Mouse (Mus musculus): Measurements from ENCODE around the gene Nod2.

The Nod2 gene

GRCm38 (mm10) chr8:88675372-88676165 is 28.5 kb downstream of the Nod2 start:
- DNase-seq (ENCODE audit: extremely low read depth, low read depth): no peak

DNA sequence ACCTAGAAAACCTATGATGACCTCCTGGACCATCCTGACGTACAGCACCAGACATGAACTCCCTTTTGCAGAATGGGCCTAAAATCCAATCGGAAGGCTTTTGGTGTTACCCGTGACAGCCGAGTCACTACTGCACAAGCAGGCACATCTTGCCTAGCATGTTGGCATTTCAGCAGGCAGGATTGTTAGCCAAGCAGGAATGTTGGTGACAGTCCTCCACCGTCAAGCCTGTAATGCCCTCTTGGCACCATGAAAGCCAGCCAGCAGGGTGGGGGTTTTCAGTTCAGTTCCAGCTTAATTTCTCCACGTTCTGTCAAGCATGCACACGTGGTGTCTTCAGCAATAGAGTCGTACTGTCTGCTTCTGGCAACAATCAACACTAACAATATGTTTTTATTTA is 30.0 kb downstream of the Nod2 start:
- no peak for DNase-seq (ENCODE audit: extremely low read depth, low read depth)

DNA sequence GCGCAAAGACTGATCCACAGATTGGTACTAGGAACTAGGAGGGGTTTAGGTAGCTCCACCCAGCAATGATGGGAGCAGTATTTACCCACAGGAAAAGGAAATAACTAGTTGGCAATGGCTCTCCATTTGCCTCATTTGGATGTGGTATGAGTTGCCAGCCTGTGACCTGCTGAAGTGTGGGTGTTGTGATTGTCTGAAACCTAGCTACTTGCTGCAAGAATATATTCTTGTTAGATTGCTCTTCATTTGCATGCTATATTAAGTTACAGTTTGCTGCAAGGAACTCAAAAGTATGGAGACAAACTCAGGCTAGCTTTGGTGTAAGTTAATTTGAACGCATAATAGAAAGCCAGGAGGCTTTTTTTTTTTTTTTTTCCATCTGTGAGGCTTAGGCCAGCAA is 33.5 kb downstream of the Nod2 start:
- no peak for DNase-seq (ENCODE audit: extremely low read depth, low read depth)

- no peak for DNase-seq (ENCODE audit: extremely low read depth, low read depth)
These were observed 33.9 kb downstream of the Nod2 start for GRCm38 (mm10) chr8:88681046-88681445.

DNA sequence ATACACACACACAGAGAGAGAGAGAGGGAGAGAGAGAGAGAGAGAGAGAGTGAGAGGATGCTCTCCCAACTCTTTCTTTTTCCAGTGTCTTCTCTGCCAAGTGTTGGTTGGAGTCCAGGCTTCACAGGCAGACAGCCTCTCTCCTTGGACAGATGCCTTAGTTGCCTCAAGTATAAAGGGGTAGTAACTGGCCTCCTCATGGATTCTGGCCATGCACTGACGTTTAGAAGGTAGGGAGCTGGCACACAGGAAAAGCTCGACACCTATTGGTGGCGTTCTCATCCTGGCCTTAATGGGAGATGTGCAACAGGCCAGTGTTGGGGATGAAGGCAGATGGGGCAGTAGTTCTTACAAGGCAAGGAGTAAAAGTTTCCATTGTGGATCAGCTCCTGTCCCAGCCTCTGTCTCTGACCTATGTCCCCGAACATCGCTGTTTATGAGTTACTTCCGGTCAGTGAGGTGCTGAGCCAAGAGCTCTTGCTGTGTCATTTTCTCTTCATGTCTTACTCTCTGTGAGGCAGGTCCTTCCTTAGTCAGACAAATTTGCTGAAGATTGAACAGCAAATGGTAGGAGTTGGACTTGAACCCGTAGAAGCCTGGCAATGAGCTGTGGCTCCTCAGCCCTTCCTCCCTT is 36.7 kb downstream of the Nod2 start:
- no peak for DNase-seq (ENCODE audit: extremely low read depth, low read depth)

GRCm38 (mm10) chr8:88686226-88686905 is 39.3 kb downstream of the Nod2 start:
- no peak for DNase-seq (ENCODE audit: extremely low read depth, low read depth)

DNA sequence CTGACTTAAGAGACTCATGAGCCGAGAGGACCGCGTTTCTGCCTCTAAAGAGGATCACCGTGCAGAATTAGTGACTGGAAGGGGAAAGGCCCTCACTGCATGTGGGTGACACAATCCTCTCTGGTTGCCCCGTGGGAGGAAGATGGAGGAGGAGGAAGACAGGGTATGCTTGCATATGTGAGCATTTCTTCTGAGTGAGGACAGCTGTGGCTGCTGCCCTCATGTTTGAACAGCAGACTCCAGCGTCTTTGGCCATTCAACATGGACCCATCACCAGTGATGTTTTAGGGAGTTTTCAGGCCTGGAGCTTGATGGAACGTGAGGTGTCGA is 39.8 kb downstream of the Nod2 start:
- DNase-seq (ENCODE audit: extremely low read depth, low read depth): no peak

DNA sequence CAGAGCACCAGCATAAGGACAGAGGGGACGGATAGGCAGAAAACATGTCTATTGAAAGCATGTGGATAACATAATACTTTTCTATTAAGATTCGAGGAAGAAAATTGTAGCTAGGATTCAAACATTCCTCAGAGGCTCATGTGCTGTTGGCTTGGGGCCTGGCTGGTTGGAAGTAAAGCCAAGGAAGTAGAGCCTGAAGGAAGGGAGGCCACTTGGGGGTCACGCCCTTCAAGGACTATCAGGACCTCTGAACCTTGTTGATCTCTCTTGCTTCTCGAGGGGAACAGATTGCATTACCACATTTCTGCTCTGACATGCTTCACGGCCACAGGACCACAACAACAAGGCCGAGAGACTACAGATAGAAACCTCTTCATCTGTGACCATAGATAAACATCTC is 42.0 kb downstream of the Nod2 start:
- DNase-seq (ENCODE audit: extremely low read depth, low read depth): no peak

GRCm38 (mm10) chr8:88689891-88690290 is 42.8 kb downstream of the Nod2 start:
- DNase-seq (ENCODE audit: extremely low read depth, low read depth): no peak

GRCm38 (mm10) chr8:88691342-88691948 is 44.3 kb downstream of the Nod2 start:
- DNase-seq (ENCODE audit: extremely low read depth, low read depth): no peak

- no peak for DNase-seq (ENCODE audit: extremely low read depth, low read depth)
These were observed 44.8 kb downstream of the Nod2 start for GRCm38 (mm10) chr8:88691961-88692360.

- no peak for DNase-seq (ENCODE audit: extremely low read depth, low read depth)
These were observed 45.8 kb downstream of the Nod2 start for GRCm38 (mm10) chr8:88692866-88693265.

GRCm38 (mm10) chr8:88693376-88693775 is 46.3 kb downstream of the Nod2 start:
- DNase-seq (ENCODE audit: extremely low read depth, low read depth): no peak

DNA sequence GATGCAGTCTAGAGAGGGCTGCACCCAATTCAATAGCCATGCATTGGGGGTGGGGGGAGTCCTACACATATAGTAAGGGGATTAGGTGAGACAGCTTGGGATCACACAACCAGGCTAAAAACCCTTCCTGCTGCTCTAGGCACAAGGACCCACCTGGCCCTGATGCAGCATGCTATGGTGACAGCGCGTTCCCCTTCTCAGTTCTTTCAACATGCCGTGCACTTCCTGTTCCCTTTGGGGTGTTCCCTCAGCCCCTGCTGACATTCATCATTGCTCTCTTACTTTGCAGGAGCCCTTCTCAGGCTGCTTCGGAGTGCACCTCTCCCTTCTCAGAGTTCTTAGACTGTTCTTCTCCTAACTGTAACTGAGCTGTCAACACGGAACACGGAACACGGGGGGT is 47.2 kb downstream of the Nod2 start:
- no peak for DNase-seq (ENCODE audit: extremely low read depth, low read depth)

DNA sequence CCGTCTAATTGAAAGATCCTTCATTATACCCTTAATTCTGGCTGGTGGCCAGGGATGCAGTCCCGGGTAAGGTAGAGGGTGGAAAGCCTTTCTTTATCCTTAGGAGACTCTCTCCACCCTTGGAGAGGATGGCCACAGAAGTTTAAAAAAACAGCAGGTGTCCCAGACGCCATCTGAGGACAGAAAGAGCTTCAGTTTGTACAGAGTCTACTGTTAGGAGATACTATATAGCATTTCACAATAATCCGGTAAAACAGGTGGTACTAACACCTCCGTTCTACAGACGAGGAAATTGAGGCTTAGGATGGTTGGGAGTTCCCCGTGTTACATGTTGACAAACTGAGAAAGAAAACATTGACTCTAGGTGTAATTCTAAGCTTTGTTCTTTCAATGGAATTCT is 49.1 kb downstream of the Nod2 start:
- DNase-seq (ENCODE audit: extremely low read depth, low read depth): peak; percentile 24

GRCm38 (mm10) chr8:88696721-88697641 is 49.9 kb downstream of the Nod2 start, which contains the start of gene Cyld:
Gene Cyld (plus strand): TSS chr8:88697028.
- DNase-seq (ENCODE audit: extremely low read depth, low read depth): peak; percentile 97

DNA sequence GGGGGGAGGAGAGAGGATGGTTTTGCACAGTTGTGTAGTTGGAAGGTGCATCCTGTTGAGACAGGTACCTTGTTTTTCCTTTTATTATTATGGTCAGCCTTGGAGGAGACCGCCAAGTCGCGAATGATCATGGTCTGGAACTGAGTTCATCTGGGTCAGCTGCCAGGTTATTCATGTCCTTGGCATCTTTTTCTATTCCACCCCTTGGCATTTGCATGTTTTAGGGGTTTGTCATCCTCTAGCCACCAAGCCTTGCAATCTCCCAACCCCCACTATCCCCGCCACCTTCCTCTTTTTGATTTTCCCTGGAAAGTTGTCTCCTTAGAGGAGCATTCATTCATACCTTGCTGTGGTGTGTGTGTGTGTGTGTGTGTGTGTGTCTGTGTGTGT is 50.5 kb downstream of the Nod2 start:
- DNase-seq (ENCODE audit: extremely low read depth, low read depth): no peak

GRCm38 (mm10) chr8:88698048-88698447 is 50.9 kb downstream of the Nod2 start:
- DNase-seq (ENCODE audit: extremely low read depth, low read depth): no peak

DNA sequence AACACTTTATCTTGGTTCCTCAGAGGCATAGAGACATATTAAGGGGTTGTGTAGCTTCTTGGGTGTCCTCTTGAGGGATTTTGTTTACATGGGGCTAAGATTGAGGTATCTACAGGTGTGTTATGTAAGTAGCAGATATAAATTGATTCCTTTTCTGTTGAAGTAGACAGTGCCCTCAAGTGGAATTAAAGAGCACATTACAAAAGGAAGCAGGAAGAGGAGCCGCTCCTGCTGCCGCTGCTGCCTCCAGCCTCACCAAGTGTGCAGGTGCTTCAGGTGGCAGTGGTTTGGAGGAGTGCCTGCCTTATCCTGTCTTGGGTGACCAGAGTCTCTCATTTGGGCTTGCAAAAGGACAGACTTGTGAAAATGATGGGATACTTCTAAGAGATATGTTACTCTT is 54.5 kb downstream of the Nod2 start:
- no peak for DNase-seq (ENCODE audit: extremely low read depth, low read depth)

GRCm38 (mm10) chr8:88702816-88703215 is 55.7 kb downstream of the Nod2 start:
- no peak for DNase-seq (ENCODE audit: extremely low read depth, low read depth)
